Mouse (Mus musculus): Measurements from ENCODE around the gene Opn5. TPM values are rescaled to one million over a fixed set of nuclear protein-coding genes. Genes with fewer than 3 reads are reported as not detected.
A peak's percentile ranks its signal among the peaks of the same experiment; 100 is the strongest.

Gene Opn5
- total RNA-seq (2021) = not detected
- long read RNA-seq = 0 reads

DNA sequence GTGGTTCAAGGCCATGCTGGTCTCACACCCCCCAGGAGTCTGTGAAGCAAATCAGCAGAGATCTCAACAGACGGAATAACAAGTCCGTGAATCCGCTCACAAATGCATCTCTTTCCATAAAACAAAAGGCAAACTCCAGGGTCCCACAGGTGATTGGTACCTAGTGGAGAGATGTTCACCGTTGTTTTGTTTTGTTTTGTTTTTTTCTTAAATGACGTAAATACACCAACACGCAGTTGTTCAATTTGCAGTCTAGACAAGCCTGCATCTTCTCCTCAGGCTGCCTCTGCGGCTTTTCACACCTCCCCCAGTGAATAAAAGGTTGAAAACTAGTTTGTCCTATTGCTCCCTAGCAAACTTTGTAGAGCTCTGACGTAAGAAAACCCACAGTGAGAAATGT lies at the start of gene Opn5:
Gene Opn5 (minus strand): TSS at position 101 of the 400 bp plus-strand sequence.
- no peak for DNase-seq (ENCODE audit: low spot score in 2 of 2)

DNA sequence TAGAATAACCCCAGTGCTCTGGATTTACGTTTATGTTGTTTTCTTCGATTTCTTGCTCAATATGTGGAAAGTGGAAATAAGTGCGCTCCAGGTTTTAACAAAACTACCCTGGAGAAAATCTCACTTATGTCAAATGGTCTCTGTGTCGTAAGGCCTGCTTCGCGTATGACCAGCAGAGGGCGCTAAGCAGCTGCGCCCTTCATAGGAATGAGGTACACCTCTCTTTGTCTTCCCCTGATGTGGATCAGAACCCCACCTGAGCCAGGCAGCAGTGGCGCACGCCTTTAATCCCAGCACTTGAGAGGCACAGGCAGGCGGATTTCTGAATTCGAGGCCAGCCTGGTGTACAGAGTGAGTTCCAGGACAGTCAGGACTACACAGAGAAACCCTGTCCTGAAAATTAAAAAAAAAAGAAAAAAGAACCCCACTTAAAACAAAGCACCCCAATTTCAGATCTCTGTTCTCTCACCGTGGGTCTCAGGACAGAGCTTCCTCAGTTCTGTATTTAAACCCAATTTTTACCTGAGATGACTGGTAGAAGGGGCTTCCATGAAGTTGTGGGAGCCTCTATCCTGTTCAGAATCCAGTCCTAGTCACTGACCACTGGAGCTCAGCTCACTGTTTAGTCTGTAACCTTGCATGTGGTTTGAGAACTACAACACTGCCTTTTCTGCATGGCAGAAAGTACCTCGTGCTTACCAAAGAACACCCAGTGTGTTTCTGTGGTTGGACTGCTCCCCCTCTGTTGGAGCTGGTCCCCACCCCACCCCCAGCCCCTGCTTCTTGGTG lies 47.6 kb upstream of the Opn5 start:
- peak in 1 of 2 experiments; percentile 48 for DNase-seq (ENCODE audit: low spot score in 2 of 2)

DNA sequence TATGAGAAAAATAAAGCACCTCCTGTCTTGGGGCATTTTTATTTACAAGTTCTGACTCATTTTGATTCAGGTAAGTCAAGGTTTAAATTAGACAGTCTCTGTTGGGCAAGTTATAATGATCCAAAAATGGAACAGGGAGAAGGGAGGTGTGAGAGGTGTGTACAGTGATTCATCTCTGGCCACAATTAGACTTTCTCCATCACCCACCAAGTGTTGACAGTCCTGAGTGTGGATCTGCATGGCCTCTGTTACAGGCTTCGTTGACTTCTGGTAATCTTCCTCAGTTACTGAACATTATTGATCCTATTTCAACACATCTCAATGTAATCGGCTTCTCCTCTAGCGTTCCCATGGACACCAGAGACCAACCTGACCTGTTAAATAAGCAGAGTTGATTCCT lies 32.2 kb upstream of the Opn5 start:
- no peak for DNase-seq (ENCODE audit: low spot score in 2 of 2)

DNA sequence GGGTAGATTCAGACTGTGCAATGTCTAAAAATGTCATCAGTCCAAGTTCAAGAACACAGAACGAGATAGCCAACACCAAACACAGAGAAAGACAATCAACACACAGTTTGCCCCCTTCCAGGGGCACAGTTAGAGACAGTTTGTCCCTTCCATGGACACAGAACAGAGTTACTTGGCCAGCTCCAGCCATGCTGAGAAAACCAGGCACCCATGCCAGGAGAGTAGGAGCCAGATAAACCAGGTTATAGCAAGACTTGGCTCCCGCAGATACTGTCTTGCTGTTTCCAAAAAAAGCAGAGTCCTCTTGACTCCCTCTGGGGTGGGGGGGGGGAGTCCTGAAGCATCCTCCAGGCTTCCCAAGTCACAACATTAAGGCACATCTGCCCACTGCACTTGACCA lies 19.0 kb upstream of the Opn5 start:
- DNase-seq (ENCODE audit: low spot score in 2 of 2) = no peak

DNA sequence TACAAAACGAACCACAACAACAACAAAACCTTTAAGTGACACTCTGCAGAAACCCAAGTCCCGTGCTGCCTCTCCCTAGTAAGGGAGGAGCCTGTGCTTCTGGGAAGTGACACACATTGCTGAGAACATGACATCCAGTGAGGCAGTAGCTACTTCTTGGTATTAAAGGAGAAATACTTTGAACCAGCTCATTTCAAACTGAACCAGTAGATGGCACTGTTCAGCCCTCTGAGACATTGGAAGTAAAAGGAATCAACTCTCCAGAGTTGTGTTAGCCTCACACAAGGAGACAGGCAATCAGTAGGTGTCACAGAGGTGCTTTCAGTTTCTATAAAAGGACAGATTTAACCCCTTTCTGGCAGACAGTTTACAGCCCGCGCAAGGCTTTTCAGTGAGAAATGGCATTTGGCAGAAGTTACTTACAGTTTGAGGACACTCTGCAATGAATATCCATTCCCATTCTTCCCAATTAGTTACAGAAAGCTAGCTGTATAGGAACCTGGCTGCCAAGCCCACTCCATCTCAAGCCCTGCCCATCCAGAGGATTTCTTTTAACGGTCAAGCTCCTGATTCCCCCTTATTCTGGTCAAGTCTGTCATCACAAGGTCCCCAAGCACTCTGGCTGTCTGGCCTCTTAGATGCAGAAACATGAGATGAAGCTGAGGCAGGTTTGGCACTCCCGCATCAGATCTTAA lies 2.0 kb upstream of the Opn5 start:
- DNase-seq (ENCODE audit: low spot score in 2 of 2) = peak; percentile 13 to 84

DNA sequence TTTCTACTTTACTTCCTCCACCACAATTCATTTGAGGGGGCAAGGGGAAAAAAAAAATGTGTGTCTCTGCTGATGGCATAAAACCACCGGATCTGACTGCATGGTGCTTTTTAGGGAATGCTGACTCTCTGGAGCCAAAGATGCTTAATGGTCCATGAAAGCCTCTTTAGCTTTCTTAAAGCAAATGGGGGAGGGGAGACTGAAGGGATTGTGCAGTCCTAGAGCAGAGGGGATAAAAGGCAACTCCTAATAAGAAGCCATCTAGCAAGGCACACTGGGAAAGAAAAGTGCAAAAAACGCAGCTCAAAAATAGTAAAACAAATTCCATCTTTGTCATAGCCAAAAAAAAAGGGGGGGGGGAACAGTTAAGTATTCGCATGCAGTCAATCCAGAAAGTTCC lies 2.9 kb downstream of the Opn5 start:
- no peak for DNase-seq (ENCODE audit: low spot score in 2 of 2)

DNA sequence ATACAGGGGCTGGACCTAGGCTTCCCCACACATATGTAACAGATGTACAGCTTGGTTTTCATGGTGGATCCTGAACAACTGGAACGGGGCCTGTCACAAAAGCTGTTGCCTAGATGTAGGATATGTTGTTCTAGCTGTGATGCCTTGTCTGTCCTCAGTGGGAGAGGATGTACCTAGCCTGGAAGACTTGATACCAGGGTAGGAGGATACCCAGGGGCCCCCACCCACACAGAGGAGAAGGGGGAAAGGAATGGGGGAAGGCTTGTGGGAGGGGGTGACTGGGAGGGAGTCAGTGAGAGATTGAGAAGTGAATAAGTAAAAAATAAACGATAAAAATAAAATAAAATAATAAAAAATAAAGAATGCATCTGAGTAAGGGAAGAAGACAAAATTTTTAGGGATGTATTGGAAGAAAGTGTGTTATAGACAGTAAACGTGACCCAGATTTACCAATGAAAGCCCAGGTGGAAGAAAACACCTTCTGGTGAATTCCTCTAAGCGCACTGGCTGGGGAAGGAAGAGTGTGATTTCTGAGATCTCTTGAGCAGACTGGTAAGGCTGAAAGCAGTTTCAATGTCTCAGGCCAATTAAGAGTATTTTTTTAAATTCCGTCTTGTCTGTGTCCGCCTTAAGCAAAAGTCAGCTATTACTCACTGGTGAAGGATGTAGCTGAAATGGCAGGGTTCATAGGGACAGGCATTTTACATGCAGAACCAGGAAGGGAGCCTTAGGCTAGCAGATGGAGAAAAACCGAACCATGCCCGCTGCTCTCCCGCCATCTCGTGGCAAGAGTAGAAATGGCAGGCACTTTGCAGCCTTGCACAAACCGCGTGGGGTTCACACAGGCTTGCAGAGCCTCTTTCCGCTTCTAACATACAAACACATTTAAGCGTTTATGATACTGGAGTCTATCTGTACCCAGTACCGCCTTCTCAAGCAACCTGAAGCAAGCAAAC lies 8.1 kb downstream of the Opn5 start:
- peak; percentile 75 to 94 for DNase-seq (ENCODE audit: low spot score in 2 of 2)

DNA sequence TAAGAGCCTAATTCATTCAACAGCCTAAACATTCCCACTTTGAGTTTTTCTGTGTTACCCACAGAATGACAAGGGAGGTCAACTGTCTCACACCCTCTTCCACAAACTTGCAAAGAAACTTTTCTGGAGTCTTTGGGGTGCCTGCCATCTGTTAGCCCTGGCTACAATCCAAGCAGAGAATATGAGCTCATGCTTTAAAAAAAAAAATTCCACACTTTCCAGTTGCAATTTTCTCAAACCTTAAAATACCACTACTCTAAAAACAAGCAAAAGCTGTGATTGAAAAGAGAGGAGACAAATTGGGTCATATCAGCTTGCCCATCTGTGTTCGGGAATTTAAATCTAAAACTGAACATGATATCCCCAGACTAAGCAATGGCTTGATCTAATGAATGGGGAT lies 24.7 kb downstream of the Opn5 start:
- DNase-seq (ENCODE audit: low spot score in 2 of 2) = no peak

DNA sequence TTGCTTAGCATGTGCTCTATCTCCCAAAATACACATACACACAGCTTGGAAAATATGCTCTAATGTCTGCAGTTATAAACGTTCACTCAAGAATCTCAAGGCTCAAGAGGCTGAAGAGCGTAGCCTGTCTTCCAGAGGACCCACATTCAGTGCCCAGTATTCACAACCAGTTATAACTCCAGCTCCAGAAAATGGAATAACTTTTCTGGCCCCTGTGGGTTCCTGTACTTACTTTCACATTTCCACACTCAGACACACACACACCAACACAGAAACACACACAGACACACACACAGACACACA lies 28.2 kb downstream of the Opn5 start:
- DNase-seq (ENCODE audit: low spot score in 2 of 2) = no peak

DNA sequence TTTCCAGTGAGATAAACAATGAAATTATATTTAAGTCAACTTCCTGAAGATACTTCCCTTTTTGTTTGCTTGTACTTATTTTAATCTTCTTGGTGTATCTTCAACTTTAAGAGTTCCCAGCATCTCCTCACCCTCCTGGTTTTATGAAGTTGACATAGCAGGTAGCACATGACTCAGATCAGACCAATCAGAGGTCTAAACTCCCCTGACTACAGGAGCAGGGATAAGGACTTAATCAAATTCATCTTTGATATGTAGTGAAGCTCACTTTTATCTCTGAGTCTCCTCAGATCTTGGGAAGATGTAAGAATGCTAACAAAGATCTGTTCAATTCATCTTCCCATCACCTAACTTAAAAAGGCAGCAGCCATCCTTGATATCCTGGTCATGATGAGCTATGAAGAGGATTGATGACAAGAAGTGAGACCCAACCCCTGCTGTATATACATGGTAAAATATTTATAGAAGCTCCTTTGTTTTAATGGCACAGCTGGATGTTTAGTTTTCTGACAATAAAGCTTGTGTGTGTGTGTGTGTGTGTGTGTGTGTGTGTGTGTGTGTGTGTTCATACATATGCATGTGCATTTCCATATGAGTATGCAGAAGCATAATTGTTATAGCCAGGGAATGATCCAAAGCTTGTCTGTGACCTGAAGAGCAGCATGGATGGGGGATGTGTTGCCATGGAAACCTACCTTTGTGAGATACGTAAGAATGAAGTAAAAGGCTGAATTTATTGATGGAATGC lies 28.7 kb downstream of the Opn5 start:
- no peak for DNase-seq (ENCODE audit: low spot score in 2 of 2)

DNA sequence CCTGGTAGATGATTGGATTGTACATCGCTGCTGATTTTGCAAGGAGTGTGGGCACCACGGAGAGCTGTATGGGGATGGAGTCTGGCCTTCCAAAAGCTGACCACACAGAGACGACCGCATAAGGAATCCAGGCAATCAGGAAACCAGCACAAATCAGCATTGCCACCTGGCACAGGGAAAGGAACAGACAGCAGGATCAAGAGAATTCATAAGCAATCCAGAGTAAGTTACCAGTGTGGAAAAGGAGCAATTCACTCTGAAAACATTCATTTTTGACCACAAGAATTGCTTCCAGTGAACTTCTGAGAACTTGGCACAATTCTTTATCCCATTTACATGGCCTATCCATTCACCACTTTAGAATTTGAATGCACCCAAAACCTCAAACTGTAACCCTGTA lies 30.6 kb downstream of the Opn5 start:
- no peak for DNase-seq (ENCODE audit: low spot score in 2 of 2)

DNA sequence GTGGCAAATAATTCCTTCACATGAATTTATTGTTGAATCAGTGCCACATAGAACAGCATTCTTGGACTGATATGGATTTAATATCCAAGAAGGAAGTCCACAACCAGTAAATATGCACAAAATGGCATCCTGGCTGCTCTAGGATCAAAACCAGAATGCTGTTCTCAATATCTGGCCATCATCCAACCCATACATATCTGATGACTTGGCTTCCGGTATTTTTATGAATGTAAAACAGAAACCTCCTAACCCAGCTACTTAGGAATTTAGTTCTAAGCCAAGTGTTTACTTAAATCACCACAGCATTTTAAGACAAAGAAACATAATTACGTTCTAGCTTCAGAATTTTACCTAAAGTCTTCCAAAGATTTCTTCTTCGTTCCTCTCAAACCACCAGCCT lies 31.0 kb downstream of the Opn5 start:
- DNase-seq (ENCODE audit: low spot score in 2 of 2) = no peak

DNA sequence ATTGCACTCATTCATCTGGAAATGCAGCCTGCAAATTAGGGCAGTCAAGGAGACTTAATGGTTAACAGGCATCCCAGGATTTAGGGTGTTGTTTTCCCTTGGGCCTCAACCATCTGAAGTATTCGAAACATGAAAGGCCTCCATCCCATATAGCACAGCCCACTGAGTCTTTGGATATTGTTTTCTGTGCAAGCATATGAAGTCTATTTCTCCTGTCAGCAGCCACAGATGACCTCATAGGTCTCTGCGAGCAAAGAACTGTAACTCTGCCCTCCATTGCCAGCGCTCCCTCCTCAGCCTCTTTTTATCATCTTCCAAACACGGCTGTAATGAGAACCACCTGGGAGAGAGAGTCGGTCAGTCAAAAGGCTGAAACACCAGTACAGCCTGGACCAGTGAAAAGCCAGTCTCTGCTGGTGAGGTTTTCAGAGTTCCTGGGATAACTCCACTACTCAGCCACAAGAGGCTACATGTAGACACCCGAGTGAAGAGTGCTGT lies 34.5 kb downstream of the Opn5 start:
- no peak for DNase-seq (ENCODE audit: low spot score in 2 of 2)

DNA sequence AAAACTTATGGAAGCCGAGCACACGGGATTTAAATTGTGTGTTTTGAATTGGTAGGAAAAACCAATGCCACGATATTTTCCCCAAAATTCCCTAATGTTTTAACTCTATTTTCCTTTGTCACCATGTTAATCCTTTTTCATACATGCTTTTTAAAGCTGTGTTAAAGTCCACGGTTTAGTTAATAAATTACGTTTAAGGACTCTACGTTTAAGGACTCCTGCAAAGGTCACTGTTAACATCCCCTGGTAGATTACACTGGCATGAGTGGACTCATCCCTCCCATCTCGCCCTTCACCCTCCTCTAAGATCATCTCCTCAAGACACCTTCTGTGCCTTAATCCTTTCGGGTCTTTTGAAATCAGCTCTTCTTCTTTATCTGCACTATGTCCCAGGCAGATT lies 37.4 kb downstream of the Opn5 start:
- DNase-seq (ENCODE audit: low spot score in 2 of 2) = no peak

DNA sequence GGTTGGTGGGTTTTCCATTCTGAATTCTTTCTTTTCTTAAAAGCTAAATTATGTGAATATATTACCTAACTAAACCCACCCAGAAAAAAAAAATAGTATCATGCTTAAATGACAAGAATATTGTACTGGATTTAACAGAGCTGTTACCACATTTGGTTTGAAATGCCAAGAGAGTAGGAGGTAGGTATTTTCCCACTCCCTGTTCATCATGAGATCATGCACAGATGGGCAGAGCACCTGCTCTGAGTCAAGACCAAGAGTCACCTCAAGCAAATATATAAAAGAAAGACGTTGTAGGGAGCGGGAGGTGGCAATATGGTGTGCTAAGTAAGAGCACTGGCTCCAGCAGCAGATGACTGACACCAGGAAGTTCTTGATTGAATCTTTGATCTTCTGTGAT lies 61.6 kb downstream of the Opn5 start:
- peak; percentile 18 to 53 for DNase-seq (ENCODE audit: low spot score in 2 of 2)

DNA sequence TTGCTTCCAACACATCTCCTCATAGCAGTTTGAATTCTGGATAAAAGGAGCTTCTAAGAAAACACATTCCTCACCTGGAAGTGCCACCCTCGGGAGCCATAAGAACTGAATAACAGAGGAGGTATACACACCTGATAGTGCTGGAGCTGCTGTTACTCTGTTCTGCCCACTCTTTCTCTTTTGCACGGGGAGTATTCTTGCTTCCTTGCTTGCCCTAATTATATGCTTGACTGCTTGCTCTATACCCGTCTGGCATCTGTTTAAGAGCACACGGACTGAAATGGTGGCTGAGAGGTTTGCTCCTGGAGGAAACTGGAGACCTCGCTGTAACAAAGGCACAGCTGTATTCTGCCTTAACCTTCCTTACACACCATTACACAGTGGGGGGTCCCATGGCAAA lies 81.0 kb downstream of the Opn5 start:
- DNase-seq (ENCODE audit: low spot score in 2 of 2) = no peak

DNA sequence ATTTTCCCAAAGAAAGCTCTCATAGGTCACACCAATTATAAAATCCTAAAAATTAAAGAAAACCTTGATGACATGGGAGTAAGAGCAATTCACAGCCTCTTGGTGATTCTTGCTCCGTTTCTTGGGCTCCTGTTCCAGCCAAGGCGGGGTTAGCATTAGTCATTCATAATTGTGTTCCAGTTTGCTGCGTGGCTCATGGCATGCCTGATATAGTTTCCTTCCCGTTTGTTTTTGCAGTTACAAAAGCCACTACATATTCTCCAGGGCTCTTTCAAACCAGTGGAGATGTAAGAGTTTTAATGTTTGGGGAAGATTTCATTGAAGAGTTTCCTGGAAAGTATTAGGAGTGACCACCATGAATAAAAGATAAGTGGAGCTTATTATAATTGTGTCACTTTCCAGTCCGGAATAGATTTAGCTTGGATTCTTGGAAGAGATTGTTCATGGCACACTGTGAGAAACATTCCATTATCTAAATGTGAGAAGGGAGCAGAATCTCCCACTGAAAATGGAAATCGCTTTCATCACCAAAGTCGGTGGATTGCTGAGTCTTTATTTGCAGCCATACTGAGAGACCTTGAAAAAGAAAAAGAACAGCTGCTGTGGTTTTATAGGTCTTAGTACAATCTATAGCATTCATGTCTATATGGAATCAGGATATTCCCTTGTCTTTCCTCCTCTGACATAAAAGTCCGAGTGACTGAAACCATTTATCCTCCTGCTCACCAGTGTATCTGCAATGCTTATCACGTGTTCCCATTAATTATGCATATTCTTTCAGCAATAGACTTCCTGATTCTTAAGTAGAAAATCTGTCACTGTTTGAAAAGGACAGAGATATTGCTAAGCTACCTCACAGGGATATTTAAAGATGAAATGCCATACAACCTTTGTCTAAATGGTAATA lies 101.6 kb downstream of the Opn5 start:
- no peak for DNase-seq (ENCODE audit: low spot score in 2 of 2)
